Mouse (Mus musculus): ENCODE measurements at regions not wholly inside any gene's neighbourhood (a gene's known extent, or its start where the extent isn't known, plus 50 kb on each side); places are given as distances from the start of the nearest gene placed in this dataset.

- DNase-seq (ENCODE audit: low spot score) = no peak
These were observed 615.9 kb upstream of the Sema6d start for GRCm38 (mm10) chr2:123473840-123474239.

- DNase-seq (ENCODE audit: low spot score) = no peak
These were observed 603.1 kb upstream of the Sema6d start for GRCm38 (mm10) chr2:123486681-123487080.

GRCm38 (mm10) chr2:123506162-123506561 lies 583.6 kb upstream of the Sema6d start:
- DNase-seq (ENCODE audit: low spot score) = no peak

GRCm38 (mm10) chr2:123507095-123507494 lies 582.7 kb upstream of the Sema6d start:
- no peak for DNase-seq (ENCODE audit: low spot score)

- no peak for DNase-seq (ENCODE audit: low spot score)
These were observed 560.9 kb upstream of the Sema6d start for GRCm38 (mm10) chr2:123528915-123529314.

GRCm38 (mm10) chr2:123532946-123533791 lies 556.6 kb upstream of the Sema6d start:
- DNase-seq (ENCODE audit: low spot score) = no peak

GRCm38 (mm10) chr2:123551249-123551850 lies 538.4 kb upstream of the Sema6d start:
- no peak for DNase-seq (ENCODE audit: low spot score)

GRCm38 (mm10) chr2:123558123-123558650 lies 531.6 kb upstream of the Sema6d start:
- no peak for DNase-seq (ENCODE audit: low spot score)

All from urinary bladder, postnatal 25 days (tissue).